Mouse (Mus musculus) Patski (cell line): ENCODE data around the gene Apoa1. TPM values are rescaled to one million over a fixed set of nuclear protein-coding genes. Genes with fewer than 3 reads are reported as not detected.

Experiments
- ATAC-seq: fragments of 100-300 bp; one replicate; pipeline ENCODE4 v1.8.0; 2021
- CTCF ChIA-PET: fragments of 350-600 bp; sonication (Branson Sonifier 250); formaldehyde crosslinking; loops from one replicate; lab custom pipeline; 2022; ENCODE audit warnings: inconsistent platforms; lab: Charles Lee
- POLR2A ChIA-PET: fragments of 350-600 bp; sonication (Branson Sonifier 250); formaldehyde crosslinking; loops from one replicate; lab custom pipeline; 2022; ENCODE audit warnings: antibody characterized with exemption, inconsistent platforms; lab: Charles Lee
- DNase-seq: peaks from one replicate; pipeline ENCODE4 v3.0.0-alpha.2; 2011; ENCODE audit warnings: low read depth, low spot score
- H3K27me3 ChIP-seq: fragments of 371-371 bp; one replicate; pipeline ENCODE4 v1.5.1; 2021
- CTCF ChIP-seq: fragments of 100-300 bp; IDR thresholded peaks from one replicate; pipeline ENCODE4 v1.5.1; 2021
- in situ Hi-C: fragments of 300-500 bp; cut with MboI; formaldehyde crosslinking; loops from 3 replicates; pipeline ENCODE4 v1.11.1; 2018; ENCODE audit warnings: low pct_unique_long_range_greater_than_20kb, mixed read lengths
- polyA plus RNA-seq: library from polyadenylated mRNA; unstranded; gene quantifications from one replicate; pipeline ENCODE4 v1.2.3, GENCODE M21; 2021

The Apoa1 gene
- polyA plus RNA-seq, 1 experiment from 2014 or later, result not detected

DNA sequence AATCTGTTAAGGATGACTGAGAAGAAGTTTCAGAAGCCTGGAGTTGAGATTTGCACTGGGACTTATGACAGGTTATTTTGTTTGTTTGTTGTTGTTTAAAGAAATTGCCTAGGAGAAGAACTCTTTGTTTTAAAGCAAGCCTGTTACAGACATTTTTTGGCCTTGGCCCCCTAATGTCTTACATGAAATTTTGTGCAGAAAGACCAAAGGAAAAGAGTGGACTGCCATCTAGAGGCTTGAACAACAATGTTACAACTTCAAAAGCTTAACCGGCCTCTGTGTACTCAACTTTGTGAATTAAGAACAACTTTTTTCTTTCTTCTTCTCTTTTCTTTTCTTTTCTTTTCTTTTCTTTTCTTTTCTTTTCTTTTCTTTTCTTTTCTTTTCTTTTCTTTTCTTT lies 36.7 kb upstream of the Apoa1 start:
- in situ Hi-C loops, result loop anchor here (5.0 kb wide), 1 partner anchor 184 kb away; no protein-coding TSS in a partner anchor
- CTCF ChIA-PET, result interaction anchor here (0.7 to 1.6 kb wide), 7 partner anchors 12 to 196 kb away, joined by 3 to 6 read pairs (median 3); no protein-coding TSS in a partner anchor
- DNase-seq (no peak), ATAC-seq (no peak)
- POLR2A ChIA-PET, result interaction anchor here (0.7 to 0.8 kb wide), 2 partner anchors 171 to 1600 kb away, joined by 4 to 5 read pairs; no protein-coding TSS in a partner anchor
- no peak for TF ChIP-seq CTCF
- no peaks in the 10 kb centered on the region for H3K27me3 ChIP-seq

DNA sequence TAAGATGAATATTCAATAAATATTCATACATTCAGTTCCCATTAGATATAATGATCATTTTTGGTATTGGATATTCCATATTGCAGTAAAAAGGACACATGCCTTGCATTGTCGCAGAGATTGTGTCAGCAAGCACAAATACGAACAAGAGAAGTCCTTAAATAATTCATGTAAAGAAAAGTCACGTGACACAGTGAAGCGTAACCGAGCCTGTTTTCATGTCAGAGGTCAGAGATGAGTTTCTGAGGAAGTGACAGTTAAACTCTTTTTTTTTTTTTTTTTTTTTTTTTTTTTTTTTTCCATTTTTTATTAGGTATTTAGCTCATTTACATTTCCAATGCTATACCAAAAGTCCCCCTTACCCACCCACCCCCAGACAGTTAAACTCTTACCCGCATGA lies 35.7 kb upstream of the Apoa1 start:
- POLR2A ChIA-PET, result no interaction called here
- CTCF ChIA-PET, result interaction anchor here (1.3 kb wide), 2 partner anchors 12 to 73 kb away, joined by 3 read pairs; no protein-coding TSS in a partner anchor
- in situ Hi-C loops, result loop anchor here (5.0 kb wide), 1 partner anchor 185 kb away; no protein-coding TSS in a partner anchor
- no peaks in the 10 kb centered on the region for H3K27me3 ChIP-seq
- ATAC-seq, result no peak
- no peak for DNase-seq
- TF ChIP-seq CTCF, result no peak

DNA sequence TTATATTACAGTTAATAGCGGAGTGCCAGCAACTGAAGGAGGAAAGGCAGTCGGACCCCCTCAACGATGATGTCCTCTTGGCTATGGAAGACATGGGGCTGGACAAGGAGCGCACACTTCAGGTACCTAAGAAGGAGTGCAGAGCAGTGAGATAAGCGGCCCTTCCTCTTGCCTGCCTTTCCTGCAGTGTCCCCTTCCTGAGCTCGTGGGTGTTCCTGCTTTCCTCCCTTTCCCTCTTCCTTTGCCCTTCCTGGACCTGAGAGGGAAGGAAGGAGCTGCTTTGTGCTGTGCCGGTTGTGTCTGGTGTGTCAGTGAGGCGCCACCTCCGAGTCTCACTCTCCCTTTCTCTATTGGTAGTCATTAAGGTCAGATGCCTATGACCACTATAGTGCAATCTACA lies 33.6 kb upstream of the Apoa1 start:
- TF ChIP-seq CTCF, result no peak
- no peak for DNase-seq
- no peak for ATAC-seq
- in situ Hi-C loops, result loop anchor here (5.0 kb wide), 1 partner anchor 188 kb away; no protein-coding TSS in a partner anchor
- H3K27me3 ChIP-seq, result no peaks in the 10 kb centered on the region
- CTCF ChIA-PET, result no interaction called here
- POLR2A ChIA-PET, result no interaction called here

DNA sequence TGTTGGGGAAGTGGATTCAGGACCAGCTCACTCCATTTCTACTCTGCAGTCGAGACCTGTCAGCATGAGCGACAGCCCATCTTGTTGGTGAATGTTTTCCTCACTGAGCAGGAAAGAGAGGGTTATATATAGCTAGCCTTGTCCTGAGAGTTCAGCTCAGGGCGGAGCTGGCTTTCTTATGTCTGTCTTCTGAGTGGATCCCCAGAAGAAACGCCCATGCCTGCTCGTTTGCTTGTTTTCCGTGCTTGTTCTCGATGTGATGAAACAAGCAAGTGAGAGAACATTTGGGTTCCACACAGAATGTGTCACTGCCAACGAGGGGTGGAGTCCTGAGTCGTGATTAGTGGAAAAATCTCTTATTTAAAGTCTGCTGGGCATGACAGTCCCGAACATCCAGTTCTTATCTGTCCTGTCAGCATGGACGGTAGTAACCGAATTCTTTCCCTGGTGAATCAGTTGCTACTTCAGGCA lies 31.6 kb upstream of the Apoa1 start:
- no peaks in the 10 kb centered on the region for H3K27me3 ChIP-seq
- ATAC-seq, result no peak
- TF ChIP-seq CTCF, result no peak
- no peak for DNase-seq
- in situ Hi-C loops, result no loop called here
- POLR2A ChIA-PET, result no interaction called here
- CTCF ChIA-PET, result interaction anchor here (1.4 kb wide), 1 partner anchor 18 kb away, joined by 3 read pairs; no protein-coding TSS in a partner anchor

GRCm38 (mm10) chr9:46198461-46198860 lies 29.9 kb upstream of the Apoa1 start:
- ChIA-PET CTCF (interaction anchor here (1.1 to 1.5 kb wide), 2 partner anchors 9 to 32 kb away, joined by 3 to 4 read pairs; no protein-coding TSS in a partner anchor), POLR2A (no interaction called here)
- DNase-seq (no peak), ATAC-seq (no peak)
- H3K27me3 ChIP-seq, result no peaks in the 10 kb centered on the region
- no peak for TF ChIP-seq CTCF
- in situ Hi-C loops, result no loop called here

GRCm38 (mm10) chr9:46198936-46199335 lies 29.4 kb upstream of the Apoa1 start:
- CTCF ChIA-PET, result interaction anchor here (1.1 to 1.5 kb wide), 2 partner anchors 9 to 31 kb away, joined by 3 to 4 read pairs; no protein-coding TSS in a partner anchor
- in situ Hi-C loops, result no loop called here
- no peak for TF ChIP-seq CTCF
- DNase-seq (no peak), ATAC-seq (no peak)
- H3K27me3 ChIP-seq, result no peaks in the 10 kb centered on the region
- POLR2A ChIA-PET, result no interaction called here

- ChIA-PET CTCF (interaction anchor here (0.6 to 1.5 kb wide), 2 partner anchors 9 to 31 kb away, joined by 3 to 4 read pairs; no protein-coding TSS in a partner anchor), POLR2A (interaction anchor here (0.7 kb wide), 1 partner anchor 16 kb away, joined by 4 read pairs; no protein-coding TSS in a partner anchor)
- in situ Hi-C loops, result no loop called here
- TF ChIP-seq CTCF, result no peak
- no peak for DNase-seq
- ATAC-seq, result no peak
- H3K27me3 ChIP-seq, result no peaks in the 10 kb centered on the region
Measured at GRCm38 (mm10) chr9:46199609-46200008, 28.8 kb upstream of the Apoa1 start.

DNA sequence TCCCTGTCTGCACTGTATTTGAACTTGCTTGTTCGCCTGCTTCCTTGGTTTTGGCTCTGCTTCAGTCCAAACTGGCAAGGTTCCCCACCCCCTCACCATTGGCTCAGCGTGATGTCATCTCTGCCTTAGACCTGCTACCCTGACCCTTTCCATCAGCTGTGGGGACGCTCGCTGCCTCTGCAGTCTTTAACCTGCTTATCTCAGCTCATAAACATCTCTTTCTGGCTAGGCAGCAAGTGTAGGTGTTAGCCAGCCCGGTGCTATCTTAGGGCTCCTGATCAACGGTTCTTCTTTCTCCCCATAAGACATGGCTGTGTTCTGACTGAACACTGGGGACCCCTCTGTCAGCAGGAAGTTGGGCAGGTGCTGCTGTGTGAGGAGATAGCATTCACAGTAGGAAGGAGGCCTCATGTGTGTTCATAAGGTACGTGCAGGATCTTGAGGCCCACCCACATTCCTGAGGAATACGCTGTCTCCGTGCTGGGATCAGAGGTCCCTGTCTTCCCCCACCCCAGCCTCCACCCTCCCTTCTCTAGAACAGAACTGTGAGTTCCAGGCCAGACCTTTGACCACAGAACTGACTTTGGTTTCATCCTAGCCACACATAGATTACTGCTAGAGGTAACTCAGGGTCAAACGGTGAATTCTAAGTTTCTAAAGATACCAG lies 21.4 kb upstream of the Apoa1 start:
- no peak for TF ChIP-seq CTCF
- in situ Hi-C loops, result no loop called here
- ChIA-PET CTCF (interaction anchor here (1.2 kb wide), 1 partner anchor 9 kb away, joined by 3 read pairs; no protein-coding TSS in a partner anchor), POLR2A (no interaction called here)
- DNase-seq, result no peak
- H3K27me3 ChIP-seq, result no peaks in the 10 kb centered on the region
- ATAC-seq, result no peak

DNA sequence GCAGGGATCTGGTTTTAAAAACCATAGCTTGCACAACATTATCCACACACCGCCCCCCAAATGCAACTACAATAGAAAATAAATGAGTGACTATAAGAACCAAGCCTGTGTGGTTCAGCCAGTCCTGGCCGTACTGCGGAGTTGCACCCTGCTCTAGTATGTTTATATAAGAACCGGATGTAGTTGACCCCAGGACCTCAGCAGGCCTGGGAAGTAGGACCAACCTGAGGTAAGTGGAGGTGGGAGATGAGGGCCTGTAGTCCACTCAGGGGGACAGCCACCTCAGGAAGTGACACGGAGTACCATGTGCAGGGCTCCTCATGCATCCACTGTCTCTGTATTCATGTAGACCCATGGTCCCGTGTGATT lies 20.9 kb upstream of the Apoa1 start:
- in situ Hi-C loops, result no loop called here
- CTCF ChIA-PET, result interaction anchor here (1.2 kb wide), 1 partner anchor 9 kb away, joined by 3 read pairs; no protein-coding TSS in a partner anchor
- ATAC-seq (no peak), DNase-seq (no peak)
- POLR2A ChIA-PET, result no interaction called here
- TF ChIP-seq CTCF, result no peak
- no peaks in the 10 kb centered on the region for H3K27me3 ChIP-seq

DNA sequence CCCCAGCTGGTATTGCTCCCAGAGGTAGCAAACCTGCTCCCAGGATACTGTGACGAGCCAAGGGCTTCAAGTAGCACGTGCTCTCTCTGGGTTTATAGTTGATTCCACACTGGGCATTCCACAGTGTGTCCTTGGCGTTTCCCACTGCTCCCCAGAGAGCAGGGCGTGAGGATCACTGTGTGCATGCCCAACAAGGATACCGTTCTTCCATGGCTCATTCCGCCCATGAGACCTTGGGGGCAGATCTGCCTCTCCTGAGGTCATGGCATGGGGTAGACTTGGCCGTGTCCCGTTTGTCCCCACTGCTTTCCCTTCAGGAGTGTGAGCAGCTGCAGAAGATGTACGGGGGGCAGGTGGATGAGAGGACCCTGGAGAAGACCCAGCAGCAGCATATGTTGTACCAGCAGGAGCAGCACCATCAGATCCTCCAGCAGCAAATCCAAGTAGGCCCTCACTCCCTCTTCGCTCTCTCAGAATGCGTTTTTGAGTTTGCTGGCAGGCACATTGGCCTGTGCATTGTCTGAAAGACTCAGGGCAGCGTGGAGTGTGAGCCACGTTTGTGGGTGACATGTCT lies 19.9 kb upstream of the Apoa1 start:
- DNase-seq (no peak), ATAC-seq (no peak)
- ChIA-PET POLR2A (no interaction called here), CTCF (interaction anchor here (0.9 to 1.2 kb wide), 2 partner anchors 10 to 17 kb away, joined by 3 read pairs; no protein-coding TSS in a partner anchor)
- in situ Hi-C loops, result no loop called here
- no peak for TF ChIP-seq CTCF
- no peaks in the 10 kb centered on the region for H3K27me3 ChIP-seq
